Mouse (Mus musculus): ENCODE measurements around the gene Foxk2.
A peak's percentile ranks its signal among the peaks of the same experiment; 100 is the strongest.
"Not testable (repeated sequence)": the region's sequence is repeated elsewhere in the genome, so short reads cannot be mapped to it uniquely, and the experiment has no call there.

The Foxk2 gene

GRCm38 (mm10) chr11:121282911-121283310 lies 23.1 kb downstream of the Foxk2 start:
- no peak for DNase-seq

- DNase-seq = no peak
These were observed 30.1 kb downstream of the Foxk2 start for GRCm38 (mm10) chr11:121289859-121290258.

GRCm38 (mm10) chr11:121294771-121295170 lies 35.0 kb downstream of the Foxk2 start:
- no peak for DNase-seq

GRCm38 (mm10) chr11:121298493-121298892 lies 38.7 kb downstream of the Foxk2 start:
- DNase-seq = no peak

- no peak for DNase-seq
These were observed 40.5 kb downstream of the Foxk2 start for GRCm38 (mm10) chr11:121300265-121300664.

GRCm38 (mm10) chr11:121305371-121305770 lies 45.6 kb downstream of the Foxk2 start:
- peak; percentile 21 for DNase-seq

- DNase-seq = peak; percentile 24
These were observed 46.8 kb downstream of the Foxk2 start for GRCm38 (mm10) chr11:121306608-121307007.

GRCm38 (mm10) chr11:121307712-121308111 lies 47.9 kb downstream of the Foxk2 start:
- not testable (repeated sequence) for DNase-seq

- DNase-seq = no peak
These were observed 66.2 kb downstream of the Foxk2 start for GRCm38 (mm10) chr11:121326034-121326433.

- DNase-seq = no peak
These were observed 66.9 kb downstream of the Foxk2 start for GRCm38 (mm10) chr11:121326681-121327080.

GRCm38 (mm10) chr11:121328206-121328605 lies 68.4 kb downstream of the Foxk2 start:
- no peak for DNase-seq

GRCm38 (mm10) chr11:121328619-121329018 lies 68.8 kb downstream of the Foxk2 start:
- no peak for DNase-seq

GRCm38 (mm10) chr11:121331641-121332040 lies 71.9 kb downstream of the Foxk2 start:
- DNase-seq = no peak

- no peak for DNase-seq
These were observed 79.9 kb downstream of the Foxk2 start for GRCm38 (mm10) chr11:121339647-121340046.

GRCm38 (mm10) chr11:121340287-121340686 lies 80.5 kb downstream of the Foxk2 start:
- DNase-seq = no peak

- DNase-seq = not testable (repeated sequence)
These were observed 82.6 kb downstream of the Foxk2 start for GRCm38 (mm10) chr11:121342423-121342822.

GRCm38 (mm10) chr11:121347036-121347435 lies 87.2 kb downstream of the Foxk2 start:
- no peak for DNase-seq

GRCm38 (mm10) chr11:121348166-121348565 lies 88.4 kb downstream of the Foxk2 start:
- DNase-seq = no peak

GRCm38 (mm10) chr11:121348727-121349126 lies 88.9 kb downstream of the Foxk2 start:
- not testable (repeated sequence) for DNase-seq

- peak; percentile 46 for DNase-seq
These were observed 93.7 kb downstream of the Foxk2 start for GRCm38 (mm10) chr11:121353326-121354090.

- DNase-seq = peak; percentile 99
These were observed 94.4 kb downstream of the Foxk2 start, which contains the start of gene Wdr45b for GRCm38 (mm10) chr11:121354091-121354707. TSS of gene Wdr45b (minus strand) at chr11:121354445.
